Mouse (Mus musculus): ENCODE results near the gene Gapt. TPM values are rescaled to one million over a fixed set of nuclear protein-coding genes. Genes with fewer than 3 reads are reported as not detected.

Gapt gene
- polyA plus RNA-seq, 1 experiment from 2014 or later = 0.14 TPM

- no peaks in the 10 kb centered on the region for H3K4me1 ChIP-seq (ENCODE audit: control insufficient read depth, insufficient read depth, low read length)
- H3K27ac ChIP-seq (ENCODE audit: low read depth, low read length) = no peak overlapping the region
- H3K9me3 ChIP-seq (ENCODE audit: control insufficient read depth, low read length) = peaks cover 3% of the 10 kb centered on the region; the same call in 1 of the 2 replicates
- H3K27me3 ChIP-seq (ENCODE audit: control insufficient read depth, insufficient read depth, low read length) = no peaks in the 10 kb centered on the region
- H3K4me2 ChIP-seq (replicated peaks; ENCODE audit: low read depth, low read length) = no peak overlapping the region
- H3K9ac ChIP-seq (ENCODE audit: low read depth, low read length) = no peak overlapping the region
- no peak for ATAC-seq (ENCODE audit: low FRiP score, low TSS enrichment)
- no peaks in the 10 kb centered on the region for H3K36me3 ChIP-seq (ENCODE audit: control insufficient read depth, insufficient read depth, low read length)
- WGBS = 90% methylated on average over 3 of the region's 3 CpGs
- no peak overlapping the region for H3K4me3 ChIP-seq (ENCODE audit: low read length)
Observed at GRCm38 (mm10) chr13:110367961-110368555, 11.1 kb upstream of the Gapt start.

DNA sequence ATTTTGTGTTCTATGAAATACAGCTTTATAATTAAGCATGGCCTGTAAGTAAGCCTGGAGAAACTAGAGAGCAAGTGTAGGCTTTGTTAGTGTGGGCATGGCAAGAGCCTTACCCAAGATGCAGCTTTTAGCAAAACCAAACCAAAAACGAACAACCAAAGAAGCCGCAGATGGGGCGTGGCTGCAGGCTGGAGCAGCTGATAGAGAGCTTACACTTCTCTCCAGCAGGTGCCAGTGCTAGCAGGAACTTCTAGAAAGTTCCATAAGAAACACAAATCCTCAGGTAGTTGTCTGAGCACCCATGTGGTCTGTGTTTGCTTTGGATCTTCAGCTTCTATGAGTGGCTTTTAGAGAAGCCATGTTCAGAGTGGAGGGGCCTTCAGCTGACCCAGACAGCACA, 9.5 kb upstream of the Gapt start:
- no peaks in the 10 kb centered on the region for H3K4me1 ChIP-seq (ENCODE audit: control insufficient read depth, insufficient read depth, low read length)

DNA sequence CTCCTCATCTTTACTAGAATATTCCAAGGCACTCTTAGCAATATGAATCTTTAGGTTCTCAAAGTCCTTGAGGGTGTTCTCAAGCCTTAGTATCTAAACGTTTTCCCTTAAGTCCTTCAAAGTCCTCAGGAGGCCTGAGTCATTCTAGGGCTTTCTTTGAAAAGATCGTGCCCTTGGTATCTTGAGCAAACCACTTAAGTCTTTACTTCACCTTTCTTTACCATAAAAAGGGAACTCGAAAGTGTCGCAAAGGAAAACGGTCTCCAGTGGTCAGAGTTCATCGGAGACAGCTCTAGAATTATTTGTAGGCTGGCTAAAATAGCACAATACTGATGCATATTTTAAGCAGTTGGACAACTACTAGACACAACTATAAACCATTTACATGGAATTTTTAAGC, 6.7 kb upstream of the Gapt start:
- Histone ChIP-seq H3K27ac (ENCODE audit: low read depth, low read length) (no peak overlapping the region), H3K36me3 (ENCODE audit: control insufficient read depth, insufficient read depth, low read length) (no peaks in the 10 kb centered on the region), H3K4me2 (replicated peaks; ENCODE audit: low read depth, low read length) (no peak overlapping the region), H3K9ac (ENCODE audit: low read depth, low read length) (no peak overlapping the region), H3K4me3 (ENCODE audit: low read length) (no peak overlapping the region), H3K9me3 (ENCODE audit: control insufficient read depth, low read length) (no peaks in the 10 kb centered on the region), H3K4me1 (ENCODE audit: control insufficient read depth, insufficient read depth, low read length) (no peaks in the 10 kb centered on the region), H3K27me3 (ENCODE audit: control insufficient read depth, insufficient read depth, low read length) (no peaks in the 10 kb centered on the region)
- WGBS = 78% methylated on average over 6 of the region's 6 CpGs
- no peak for ATAC-seq (ENCODE audit: low FRiP score, low TSS enrichment)

More for the DNA sequence above, 9.5 kb upstream of the Gapt start:
- whole genome bisulfite sequencing = 96% methylated on average over 3 of the region's 3 CpGs
- Histone ChIP-seq H3K36me3 (ENCODE audit: control insufficient read depth, insufficient read depth, low read length) (no peaks in the 10 kb centered on the region), H3K27ac (ENCODE audit: low read depth, low read length) (no peak overlapping the region), H3K9ac (ENCODE audit: low read depth, low read length) (no peak overlapping the region), H3K9me3 (ENCODE audit: control insufficient read depth, low read length) (peaks cover 3% of the 10 kb centered on the region; the same call in 1 of the 2 replicates), H3K27me3 (ENCODE audit: control insufficient read depth, insufficient read depth, low read length) (no peaks in the 10 kb centered on the region), H3K4me3 (ENCODE audit: low read length) (no peak overlapping the region), H3K4me2 (replicated peaks; ENCODE audit: low read depth, low read length) (no peak overlapping the region)
- ATAC-seq (ENCODE audit: low FRiP score, low TSS enrichment) = no peak

DNA sequence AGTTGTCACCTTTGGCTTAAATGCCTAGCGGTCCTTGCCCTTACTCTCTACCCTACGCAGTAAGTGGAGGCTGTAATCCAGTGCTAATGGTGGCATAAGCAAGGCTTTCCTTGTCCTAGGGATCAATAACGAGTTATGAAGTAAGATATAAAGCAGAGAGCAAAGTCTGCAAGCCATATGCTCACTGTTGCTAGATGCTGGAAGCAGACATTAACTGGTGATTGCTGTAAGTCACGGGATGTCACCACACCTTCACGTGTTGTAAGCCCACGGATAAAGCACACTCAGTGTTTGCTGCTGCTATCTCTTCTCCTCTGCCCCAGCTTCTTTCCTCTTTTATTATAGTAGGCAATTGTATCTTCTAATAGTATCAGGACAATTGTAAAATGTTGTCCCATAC, 5.9 kb downstream of the Gapt start:
- no peak for ATAC-seq (ENCODE audit: low FRiP score, low TSS enrichment)
- Histone ChIP-seq H3K27me3 (ENCODE audit: control insufficient read depth, insufficient read depth, low read length) (no peaks in the 10 kb centered on the region), H3K9ac (ENCODE audit: low read depth, low read length) (no peak overlapping the region), H3K36me3 (ENCODE audit: control insufficient read depth, insufficient read depth, low read length) (no peaks in the 10 kb centered on the region), H3K9me3 (ENCODE audit: control insufficient read depth, low read length) (no peaks in the 10 kb centered on the region), H3K27ac (ENCODE audit: low read depth, low read length) (no peak overlapping the region), H3K4me2 (replicated peaks; ENCODE audit: low read depth, low read length) (no peak overlapping the region), H3K4me1 (ENCODE audit: control insufficient read depth, insufficient read depth, low read length) (no peaks in the 10 kb centered on the region), H3K4me3 (ENCODE audit: low read length) (no peak overlapping the region)
- WGBS = 94% methylated on average over 6 of the region's 6 CpGs

DNA sequence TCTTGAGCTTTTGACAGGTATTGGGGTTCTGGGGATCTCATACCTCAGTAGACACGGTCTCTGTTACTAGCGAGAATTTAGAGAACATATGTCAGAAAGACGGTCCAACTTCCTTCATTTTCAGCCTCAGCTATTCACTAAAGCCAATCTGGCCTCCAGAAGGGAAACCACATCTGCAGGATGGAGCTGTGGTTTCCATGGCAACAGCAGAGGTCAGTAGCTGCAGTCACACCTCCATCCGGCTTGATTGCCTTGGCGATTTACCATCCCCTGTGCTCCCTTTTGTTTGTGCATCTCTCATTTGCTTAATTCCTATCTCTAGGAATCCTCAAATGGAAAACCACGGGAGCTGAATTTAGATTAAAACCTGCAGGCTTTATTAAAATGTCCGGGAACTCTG, 10.3 kb downstream of the Gapt start:
- Histone ChIP-seq H3K9ac (ENCODE audit: low read depth, low read length) (no peak overlapping the region), H3K27ac (ENCODE audit: low read depth, low read length) (no peak overlapping the region), H3K4me3 (ENCODE audit: low read length) (no peak overlapping the region), H3K27me3 (ENCODE audit: control insufficient read depth, insufficient read depth, low read length) (no peaks in the 10 kb centered on the region), H3K4me1 (ENCODE audit: control insufficient read depth, insufficient read depth, low read length) (no peaks in the 10 kb centered on the region), H3K36me3 (ENCODE audit: control insufficient read depth, insufficient read depth, low read length) (no peaks in the 10 kb centered on the region), H3K4me2 (replicated peaks; ENCODE audit: low read depth, low read length) (no peak overlapping the region), H3K9me3 (ENCODE audit: control insufficient read depth, low read length) (no peaks in the 10 kb centered on the region)
- 44% methylated on average over 7 of the region's 7 CpGs for WGBS
- ATAC-seq (ENCODE audit: low FRiP score, low TSS enrichment) = no peak

- no peaks in the 10 kb centered on the region for H3K36me3 ChIP-seq (ENCODE audit: control insufficient read depth, insufficient read depth, low read length)
- H3K4me1 ChIP-seq (ENCODE audit: control insufficient read depth, insufficient read depth, low read length) = no peaks in the 10 kb centered on the region
- H3K4me3 ChIP-seq (ENCODE audit: low read length) = no peak overlapping the region
- no peak overlapping the region for H3K27ac ChIP-seq (ENCODE audit: low read depth, low read length)
- H3K9me3 ChIP-seq (ENCODE audit: control insufficient read depth, low read length) = no peaks in the 10 kb centered on the region
- no peak overlapping the region for H3K4me2 ChIP-seq (replicated peaks; ENCODE audit: low read depth, low read length)
- no peak overlapping the region for H3K9ac ChIP-seq (ENCODE audit: low read depth, low read length)
- H3K27me3 ChIP-seq (ENCODE audit: control insufficient read depth, insufficient read depth, low read length) = no peaks in the 10 kb centered on the region
- WGBS = 75% methylated on average over 6 of the region's 6 CpGs
- ATAC-seq (ENCODE audit: low FRiP score, low TSS enrichment) = no peak
Observed at GRCm38 (mm10) chr13:110342602-110343001, 14.4 kb downstream of the Gapt start.

DNA sequence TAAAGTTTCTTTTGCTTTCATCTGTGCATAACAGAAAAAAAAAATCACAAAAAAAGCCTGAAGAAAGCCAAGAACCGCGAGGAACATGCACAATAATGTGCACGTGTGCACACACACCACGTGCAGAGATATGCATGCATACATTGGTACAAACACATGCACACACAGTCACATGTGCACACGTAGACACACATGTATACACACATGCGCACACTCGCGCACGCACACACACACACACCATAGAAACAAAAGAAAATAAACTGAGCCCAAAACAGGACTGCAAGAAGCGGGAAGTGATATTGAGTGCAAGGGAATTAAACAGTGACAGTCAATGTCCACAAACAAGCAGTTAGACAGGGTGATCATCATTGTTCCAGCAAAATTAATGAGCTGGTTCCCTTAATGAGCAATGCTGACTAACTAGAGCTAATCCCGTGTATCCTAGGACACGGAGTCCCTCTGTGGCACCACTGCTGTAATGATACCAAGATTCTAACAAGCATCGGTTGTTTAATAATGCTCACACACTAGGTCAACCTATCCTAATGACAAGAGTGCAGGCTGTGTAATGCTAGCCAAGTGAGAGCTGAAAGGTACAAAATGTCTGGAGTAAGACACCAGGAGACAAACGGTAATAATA, 23.9 kb downstream of the Gapt start:
- H3K36me3 ChIP-seq (ENCODE audit: control insufficient read depth, insufficient read depth, low read length) = no peaks in the 10 kb centered on the region
- no peak overlapping the region for H3K4me3 ChIP-seq (ENCODE audit: low read length)
- no peaks in the 10 kb centered on the region for H3K27me3 ChIP-seq (ENCODE audit: control insufficient read depth, insufficient read depth, low read length)
- no peak overlapping the region for H3K27ac ChIP-seq (ENCODE audit: low read depth, low read length)
- 91% methylated on average over 14 of the region's 14 CpGs for WGBS
- no peak overlapping the region for H3K4me2 ChIP-seq (replicated peaks; ENCODE audit: low read depth, low read length)
- H3K9ac ChIP-seq (ENCODE audit: low read depth, low read length) = no peak overlapping the region
- no peaks in the 10 kb centered on the region for H3K9me3 ChIP-seq (ENCODE audit: control insufficient read depth, low read length)
- H3K4me1 ChIP-seq (ENCODE audit: control insufficient read depth, insufficient read depth, low read length) = no peaks in the 10 kb centered on the region
- no peak for ATAC-seq (ENCODE audit: low FRiP score, low TSS enrichment)

DNA sequence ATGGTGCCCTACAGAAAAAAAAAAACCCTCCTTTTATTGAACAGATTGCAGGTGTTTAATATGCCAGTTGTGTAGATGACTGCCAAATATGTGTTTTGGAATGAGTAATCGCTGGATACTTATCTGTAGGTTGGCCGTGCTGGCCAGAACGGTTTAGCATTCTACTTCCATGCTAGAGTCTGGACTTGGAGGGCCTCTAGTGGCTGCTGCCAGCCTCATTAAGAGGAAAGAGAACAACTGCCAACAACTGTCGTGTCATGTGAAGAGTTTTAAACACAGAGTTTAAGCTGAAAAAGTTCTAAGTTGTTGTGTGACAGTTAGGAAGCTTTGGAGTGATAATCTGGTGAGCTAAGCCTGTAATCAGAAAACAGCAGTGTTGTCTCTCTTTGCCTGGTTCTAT, 38.3 kb downstream of the Gapt start:
- 72% methylated on average over 4 of the region's 4 CpGs for WGBS
- H3K9ac ChIP-seq (ENCODE audit: low read depth, low read length) = no peak overlapping the region
- no peak overlapping the region for H3K4me3 ChIP-seq (ENCODE audit: low read length)
- no peak for ATAC-seq (ENCODE audit: low FRiP score, low TSS enrichment)
- H3K27ac ChIP-seq (ENCODE audit: low read depth, low read length) = no peak overlapping the region
- H3K4me2 ChIP-seq (replicated peaks; ENCODE audit: low read depth, low read length) = no peak overlapping the region
- no peaks in the 10 kb centered on the region for H3K9me3 ChIP-seq (ENCODE audit: control insufficient read depth, low read length)
- no peaks in the 10 kb centered on the region for H3K36me3 ChIP-seq (ENCODE audit: control insufficient read depth, insufficient read depth, low read length)
- no peaks in the 10 kb centered on the region for H3K27me3 ChIP-seq (ENCODE audit: control insufficient read depth, insufficient read depth, low read length)
- H3K4me1 ChIP-seq (ENCODE audit: control insufficient read depth, insufficient read depth, low read length) = no peaks in the 10 kb centered on the region

DNA sequence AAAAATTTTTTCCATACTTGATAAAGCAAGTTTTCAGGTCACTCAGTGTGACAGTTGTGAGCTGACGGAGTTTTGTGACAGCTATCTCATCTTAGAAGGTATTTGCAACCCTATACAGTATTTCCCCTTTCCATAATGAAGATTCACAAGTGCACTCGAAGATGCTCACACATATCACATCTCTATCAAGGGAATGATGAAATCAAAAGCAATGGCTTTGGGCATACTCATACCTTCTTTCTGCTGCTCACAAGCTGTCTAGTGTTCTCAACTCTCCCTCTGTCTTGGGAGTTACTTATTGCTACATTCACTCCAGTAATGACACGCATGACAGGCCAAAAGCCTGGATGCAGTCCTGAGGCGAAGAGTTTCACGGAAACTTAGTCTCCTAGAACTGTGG, 49.8 kb downstream of the Gapt start:
- H3K27me3 ChIP-seq (ENCODE audit: control insufficient read depth, insufficient read depth, low read length) = no peaks in the 10 kb centered on the region
- no peak overlapping the region for H3K4me2 ChIP-seq (replicated peaks; ENCODE audit: low read depth, low read length)
- WGBS = 78% methylated on average over 5 of the region's 5 CpGs

More for the DNA sequence above, 49.8 kb downstream of the Gapt start:
- H3K4me1 ChIP-seq (ENCODE audit: control insufficient read depth, insufficient read depth, low read length) = no peaks in the 10 kb centered on the region
- ATAC-seq (ENCODE audit: low FRiP score, low TSS enrichment) = no peak
- no peak overlapping the region for H3K9ac ChIP-seq (ENCODE audit: low read depth, low read length)
- no peak overlapping the region for H3K4me3 ChIP-seq (ENCODE audit: low read length)
- no peaks in the 10 kb centered on the region for H3K9me3 ChIP-seq (ENCODE audit: control insufficient read depth, low read length)
- H3K36me3 ChIP-seq (ENCODE audit: control insufficient read depth, insufficient read depth, low read length) = no peaks in the 10 kb centered on the region
- no peak overlapping the region for H3K27ac ChIP-seq (ENCODE audit: low read depth, low read length)
